In genomic region chr16:47692103-47692502, GRCm38 (mm10) we compare ENCODE assay signal across 35 mouse cellular contexts.
"Had no signal": no experiment of that assay in that cellular context is flagged by ENCODE, and none has a peak within 500 bp of the region (broad histone marks: within the 10 kb centered on the region; RNA-seq: fewer than 3 reads in every experiment).

No protein-coding gene starts in this region.

- ATAC-seq: hindbrain, embryonic 16.5 days; hindbrain, postnatal 0 days; inflammation-experienced regulatory T-cells, adult 6 months; intestine, embryonic 15.5 days; intestine, embryonic 16.5 days; intestine, postnatal 0 days had no signal

- H3K27me3 ChIP-seq: heart, embryonic 12.5 days; heart, embryonic 13.5 days; heart, embryonic 15.5 days; hindbrain, embryonic 12.5 days; hindbrain, embryonic 13.5 days; hindbrain, embryonic 15.5 days; intestine, embryonic 15.5 days; kidney, embryonic 15.5 days had no signal

- H3K4me3 ChIP-seq: heart, embryonic 10.5 days; heart, embryonic 12.5 days; heart, embryonic 13.5 days; heart, embryonic 15.5 days; hindbrain, embryonic 10.5 days; hindbrain, embryonic 12.5 days; hindbrain, embryonic 13.5 days; hindbrain, embryonic 15.5 days; intestine, embryonic 15.5 days; kidney, embryonic 15.5 days; layer of hippocampus, adult 2 months had no signal

- H3K9ac ChIP-seq: heart, embryonic 12.5 days; heart, embryonic 13.5 days; heart, embryonic 15.5 days; hindbrain, embryonic 12.5 days; hindbrain, embryonic 13.5 days; hindbrain, embryonic 14.5 days; hindbrain, embryonic 15.5 days; intestine, embryonic 15.5 days; kidney, embryonic 15.5 days had no signal

- DNase-seq: heart, postnatal 10 days; heart, postnatal 14 days; heart, postnatal 36 days; heart, postnatal 4 days; kidney, adult 11 months; kidney, adult 18-20 months; kidney, adult 2 months; kidney, adult 8-10 months; kidney, adult 9 months; kidney, postnatal 10 days; kidney, postnatal 14 days; kidney, postnatal 25 days; kidney, postnatal 36 days; kidney, postnatal 4 days; layer of hippocampus, adult 9-11 months; layer of hippocampus, postnatal 36 days had no signal

- H3K9me3 ChIP-seq: heart, embryonic 10.5 days; heart, embryonic 13.5 days; heart, embryonic 15.5 days; hindbrain, embryonic 12.5 days; hindbrain, embryonic 13.5 days; hindbrain, embryonic 15.5 days; intestine, embryonic 15.5 days; kidney, embryonic 15.5 days had no signal

- H3K27ac ChIP-seq: heart, embryonic 10.5 days; heart, embryonic 13.5 days; heart, embryonic 15.5 days; hindbrain, embryonic 10.5 days; hindbrain, embryonic 12.5 days; hindbrain, embryonic 13.5 days; hindbrain, embryonic 14.5 days; hindbrain, embryonic 15.5 days; hindbrain, postnatal 0 days; intestine, embryonic 15.5 days; kidney, embryonic 15.5 days; kidney, postnatal 0 days; layer of hippocampus, adult 2 months had no signal

- H3K4me1 ChIP-seq: heart, embryonic 10.5 days; heart, embryonic 12.5 days; heart, embryonic 13.5 days; heart, embryonic 15.5 days; hindbrain, embryonic 10.5 days; hindbrain, embryonic 12.5 days; hindbrain, embryonic 13.5 days; hindbrain, embryonic 15.5 days; intestine, embryonic 15.5 days; kidney, embryonic 15.5 days had no signal

- H3K4me2 ChIP-seq: heart, embryonic 11.5 days; heart, embryonic 12.5 days; heart, embryonic 13.5 days; heart, embryonic 15.5 days; hindbrain, embryonic 12.5 days; hindbrain, embryonic 13.5 days; hindbrain, embryonic 14.5 days; hindbrain, embryonic 15.5 days; intestine, embryonic 15.5 days; kidney, embryonic 15.5 days had no signal

- H3K36me3 ChIP-seq: heart, embryonic 10.5 days; heart, embryonic 12.5 days; heart, embryonic 13.5 days; heart, embryonic 15.5 days; hindbrain, embryonic 10.5 days; hindbrain, embryonic 12.5 days; hindbrain, embryonic 13.5 days; hindbrain, embryonic 15.5 days; intestine, embryonic 15.5 days; kidney, embryonic 15.5 days had no signal
